Mouse (Mus musculus) lung, postnatal 0 days (tissue): ENCODE measurements around the gene Sftpd.

ENCODE experiments used
- CTCF ChIP-seq: IDR thresholded peaks from 2 replicates; pipeline ENCODE4 v1.5.1; 2016; ENCODE audit warnings: antibody characterized with exemption, mild to moderate bottlenecking
- EP300 ChIP-seq: IDR thresholded peaks from 2 replicates; pipeline ENCODE4 v1.6.1; 2016; ENCODE audit warnings: antibody characterized with exemption, mild to moderate bottlenecking, control low read depth

DNA sequence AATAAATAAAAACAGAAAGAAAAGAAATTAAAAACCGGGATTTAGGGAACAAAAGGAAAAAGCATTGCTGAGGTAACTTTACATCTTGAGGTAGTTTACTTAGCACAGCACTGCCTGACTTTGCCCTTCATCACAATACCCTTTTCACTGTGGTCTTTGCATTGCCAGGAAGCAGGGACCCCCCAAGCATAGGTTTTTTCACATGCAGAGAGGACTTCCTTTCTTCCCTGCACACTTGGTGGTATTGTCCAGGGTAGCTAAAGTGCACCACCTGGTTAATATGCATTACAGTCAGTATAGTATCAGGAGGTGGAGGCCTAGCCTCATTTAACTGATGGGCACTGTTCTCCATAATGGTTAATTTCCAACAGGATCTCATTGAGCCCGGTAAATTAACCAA, 4.5 kb upstream of the Sftpd start:
- no peak for TF ChIP-seq CTCF
- no peak for TF ChIP-seq EP300
